Mouse (Mus musculus): ENCODE results near the gene Gm21773. TPM values are rescaled to one million over a fixed set of nuclear protein-coding genes. Genes with fewer than 3 reads are reported as not detected.

Gm21773 gene
- polyA plus RNA-seq (2017; shearing (Covaris generic)), result not detected

DNA sequence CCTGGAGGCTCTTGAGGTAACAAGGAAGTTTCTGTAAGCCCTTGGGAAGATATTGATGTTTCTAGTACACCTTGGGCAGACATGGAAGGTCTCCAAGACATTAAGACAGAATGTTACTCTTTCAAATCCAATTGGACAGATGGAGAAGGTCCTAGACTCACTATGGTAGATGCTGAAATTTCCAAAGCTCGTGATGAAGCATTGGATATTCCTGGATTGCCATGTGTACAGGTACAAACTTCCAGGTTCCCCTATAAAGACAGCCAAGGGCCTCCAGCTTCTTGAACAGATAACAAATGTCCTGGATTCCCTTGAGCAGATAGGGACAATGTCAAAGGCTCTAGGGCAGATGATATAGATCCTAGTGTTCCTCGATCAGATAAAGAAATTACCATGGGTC lies at the start of gene Gm21773:
TSS of gene Gm21773 (minus strand) at position 101 of the 400 bp plus-strand sequence.

